Mouse (Mus musculus): ENCODE results near the gene Slc46a3. TPM values are rescaled to one million over a fixed set of nuclear protein-coding genes. Genes with fewer than 3 reads are reported as not detected.

The Slc46a3 gene
- 5.3 and 7.4 TPM in 2 replicates for polyA plus RNA-seq (2012; rRNA removed)

GRCm38 (mm10) chr5:147894455-147895076, at the start of gene Slc46a3:
Gene Slc46a3 (minus strand): TSS chr5:147894815.

GRCm38 (mm10) chr5:147860449-147861261, 34.0 kb downstream of the Slc46a3 start, which contains the start of gene Pomp:
Gene Pomp (plus strand): TSS chr5:147860461.

Other genes starting within 250 kb of the Slc46a3 start
- 1.2 and 2.1 TPM in 2 replicates for gene Flt1, start 168.8 kb downstream of the Slc46a3 start, polyA plus RNA-seq (2012; rRNA removed)
- 3.8 and 4.2 TPM in 2 replicates for gene Pomp, start 34.4 kb downstream of the Slc46a3 start, polyA plus RNA-seq (2012; rRNA removed)
- gene Mtus2, start 62.5 kb upstream of the Slc46a3 start, polyA plus RNA-seq (2012; rRNA removed), result 2.2 and 5.9 TPM in 2 replicates